Mouse (Mus musculus) cerebellum, adult 2 months (tissue): Measurements from ENCODE around the gene G3bp1.

Source experiments
- CTCF ChIP-seq: fragments of 200-500 bp; IDR thresholded peaks from 2 replicates; pipeline ENCODE4 v1.5.1; 2011; ENCODE audit warnings: low read depth, mild to moderate bottlenecking, control low read depth, low read length, moderate library complexity, borderline replicate concordance; ENCODE audit not compliant: insufficient read depth
- POLR2A ChIP-seq: fragments of 200-500 bp; IDR thresholded peaks from 2 replicates; pipeline ENCODE4 v1.6.1; 2011; ENCODE audit warnings: low read length, control low read depth, borderline replicate concordance; ENCODE audit not compliant: insufficient read depth

- no peak for TF ChIP-seq POLR2A
- no peak for TF ChIP-seq CTCF
These were observed 15.8 kb upstream of the G3bp1 start for GRCm38 (mm10) chr11:55453640-55454039.
